Comparison of ENCODE assay signal across 9 mouse cellular contexts in genomic region chr7:135853127-135853813, GRCm38 (mm10).
DNase-seq lines count a peak whose midpoint lies in the region; ATAC-seq and TF ChIP-seq lines count a peak whose summit lies in the region.
"Had no signal": no experiment of that assay in that cellular context is flagged by ENCODE, and none has a peak within 500 bp of the region (broad histone marks: within the 10 kb centered on the region; RNA-seq: fewer than 3 reads in every experiment).

No protein-coding gene starts in this region.

- H3K9me3 ChIP-seq in intestine, postnatal 0 days (ENCODE audit: control insufficient read depth): no peaks in the 10 kb centered on the region

- H3K27me3 ChIP-seq in cerebellum, adult 2 months (ENCODE audit: control insufficient read depth, insufficient read depth, low read length): no peaks in the 10 kb centered on the region; the same call in 1 of the 2 replicates
- H3K27me3 ChIP-seq in intestine, postnatal 0 days (replicated peaks; ENCODE audit: control insufficient read depth, insufficient read depth, low read length): peaks cover 12% of the 10 kb centered on the region

- H3K4me2 ChIP-seq in intestine, postnatal 0 days (replicated peaks; ENCODE audit: low read depth): peak overlapping the region; percentile 46

- H3K4me1 ChIP-seq in cerebellum, adult 2 months (ENCODE audit: control insufficient read depth, insufficient read depth, low read length): no peaks in the 10 kb centered on the region
- H3K4me1 ChIP-seq in intestine, postnatal 0 days (replicated peaks; ENCODE audit: control insufficient read depth, insufficient read depth, low read length): no peaks in the 10 kb centered on the region

- H3K9ac ChIP-seq in intestine, postnatal 0 days (ENCODE audit: low read depth, low read length): no peak overlapping the region

- no peak overlapping the region for H3K27ac ChIP-seq in cerebellum, adult 2 months (ENCODE audit: insufficient read depth, low read length)
- no peak overlapping the region for H3K27ac ChIP-seq in intestine, postnatal 0 days (ENCODE audit: low read depth, low read length)

- no peak for TF ChIP-seq CTCF in cerebellum, adult 2 months (IDR thresholded peaks at IDR 0.05; ENCODE audit: borderline replicate concordance, insufficient read depth, low read depth, low read length)
- TF ChIP-seq CTCF in intestine, postnatal 0 days (IDR thresholded peaks at IDR 0.05; ENCODE audit: low read depth): peak; percentile 48

- no peak for TF ChIP-seq POLR2A in cerebellum, adult 2 months (IDR thresholded peaks at IDR 0.05; ENCODE audit: borderline replicate concordance, insufficient read depth, low read length)

- WGBS in cerebellum, adult 2 months: 7% methylated on average over 39 of the region's 39 CpGs
- 8% methylated on average over 38 of the region's 39 CpGs for WGBS in intestine, postnatal 0 days

- ATAC-seq in intestine, postnatal 0 days: no peak
- ATAC-seq in megakaryocyte progenitor cell, adult 5-6 weeks (replicated peaks; ENCODE audit: poor library complexity): peak; percentile 63

- DNase-seq in cerebellum, postnatal 14 days: peak; percentile 37 to 45
- DNase-seq in cerebellum, adult 2 months: no peak
- DNase-seq in thymus, postnatal 14 days: peak; percentile 48
- DNase-seq in thymus, adult 18-20 months: no peak
- peak; percentile 34 for DNase-seq in thymus, postnatal 25 days
- no peak for DNase-seq in T-cell, adult 2 months (ENCODE audit: low spot score)

- no peaks in the 10 kb centered on the region for H3K36me3 ChIP-seq in intestine, postnatal 0 days (ENCODE audit: control insufficient read depth, insufficient read depth)

- H3K4me3 ChIP-seq in cerebellum, adult 2 months (replicated peaks; ENCODE audit: insufficient read depth, low read depth, low read length): no peak overlapping the region
- peak overlapping the region; percentile 7; the same call in 1 of the 2 replicates for H3K4me3 ChIP-seq in intestine, postnatal 0 days (ENCODE audit: low read depth, low read length)
- H3K4me3 ChIP-seq: myocyte had no signal

Comparison
In these comparisons a context has a peak if more than half of its experiments do, and no peak if none do; other contexts are left out.
1. DNase-seq: peak in cerebellum, postnatal 14 days (2 of 2), thymus, postnatal 14 days (single experiment) and thymus, postnatal 25 days (single experiment); none in cerebellum, adult 2 months (0 of 2), thymus, adult 18-20 months (0 of 2) and T-cell, adult 2 months (single experiment).